Mouse (Mus musculus) heart, embryonic 11.5 days (tissue): Measurements from ENCODE around the gene Odc1. TPM values are rescaled to one million over a fixed set of nuclear protein-coding genes. Genes with fewer than 3 reads are reported as not detected.

Source experiments
- ATAC-seq: fragments of 200-750 bp; cut with Nextera tagmentation; replicated peaks from 2 replicates; pipeline ENCODE4 v1.8.0; 2017; ENCODE audit warnings: moderate library complexity; ENCODE audit not compliant: insufficient number of reproducible peaks, low FRiP score, low TSS enrichment
- H3K27ac ChIP-seq: fragments of 300-500 bp; sonication (generic); 2 replicates; pipeline ENCODE4 v1.5.1; 2014; ENCODE audit warnings: mild to moderate bottlenecking, low read depth, low read length
- H3K27me3 ChIP-seq: fragments of 300-500 bp; sonication (generic); 2 replicates; pipeline ENCODE4 v1.6.1; 2014; ENCODE audit warnings: mild to moderate bottlenecking, low read length, mixed read lengths; ENCODE audit not compliant: control insufficient read depth, insufficient read depth
- H3K36me3 ChIP-seq: fragments of 300-500 bp; sonication (generic); 2 replicates; pipeline ENCODE4 v1.6.1; 2014; ENCODE audit warnings: mild to moderate bottlenecking, low read length, moderate library complexity, mixed read lengths; ENCODE audit not compliant: control insufficient read depth, insufficient read depth
- H3K4me1 ChIP-seq: fragments of 300-500 bp; sonication (generic); 2 replicates; pipeline ENCODE4 v1.6.1; 2014; ENCODE audit warnings: low read length; ENCODE audit not compliant: control insufficient read depth, insufficient read depth
- H3K4me2 ChIP-seq: fragments of 300-500 bp; sonication (generic); 2 replicates; pipeline ENCODE4 v1.6.1; 2014; ENCODE audit warnings: mild to moderate bottlenecking, moderate library complexity
- H3K4me3 ChIP-seq: fragments of 300-500 bp; sonication (generic); 2 replicates; pipeline ENCODE4 v1.5.1; 2014; ENCODE audit warnings: low read depth, low read length
- H3K9ac ChIP-seq: fragments of 300-500 bp; sonication (generic); 2 replicates; pipeline ENCODE4 v1.6.1; 2014; ENCODE audit warnings: mild to moderate bottlenecking, low read depth, low read length, moderate library complexity
- H3K9me3 ChIP-seq: fragments of 300-500 bp; sonication (generic); replicated peaks from 2 replicates; pipeline ENCODE4 v1.6.1; 2016; ENCODE audit warnings: low read length; ENCODE audit not compliant: control insufficient read depth
- WGBS: fragments of 180-500 bp; shearing (Covaris S2); extraction: QIAGEN DNeasy Blood & Tissue Kit; methylation state at CpG from one replicate; pipeline ENCODE4 v1.1.7; 2014; ENCODE audit not compliant: insufficient replicate concordance; 5-methylcytosine and 5-hydroxymethylcytosine counted together
- polyA plus RNA-seq: library from polyadenylated mRNA; unstranded; fragments of >200 nt; fragmentation: Nextera tagmentation; extraction: Ambion mirVana; gene quantifications from 2 replicates; pipeline ENCODE4 v1.2.1, GENCODE M21; 2014

Odc1 gene
- polyA plus RNA-seq, 1 experiment from 2014 or later = 159 TPM

DNA sequence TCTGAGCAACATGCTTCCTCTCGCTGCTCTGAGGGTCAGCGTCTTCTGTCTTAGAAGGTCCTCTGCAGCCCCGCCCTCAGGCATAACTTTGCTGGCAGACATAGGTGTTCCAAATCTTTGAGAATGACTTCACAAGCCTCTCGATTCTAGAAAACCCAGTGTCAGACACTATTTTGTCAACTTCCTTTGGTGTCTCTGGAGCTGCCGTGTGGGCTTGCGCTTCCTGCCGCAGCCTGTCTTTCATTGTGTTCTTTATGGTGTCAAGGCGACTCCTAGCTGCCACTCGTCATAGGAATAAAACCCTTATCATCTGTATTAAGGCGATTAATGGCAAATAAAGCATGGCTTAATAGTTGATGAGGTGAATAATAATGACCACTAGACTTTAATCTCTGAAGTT lies 24.0 kb downstream of the Odc1 start:
- Histone ChIP-seq H3K4me1 (no peaks in the 10 kb centered on the region), H3K9ac (no peak overlapping the region), H3K27me3 (no peaks in the 10 kb centered on the region), H3K27ac (no peak overlapping the region), H3K4me2 (no peak overlapping the region), H3K36me3 (no peaks in the 10 kb centered on the region), H3K4me3 (no peak overlapping the region), H3K9me3 (no peaks in the 10 kb centered on the region)
- no peak for ATAC-seq
- 78% methylated on average over 10 of the region's 10 CpGs for WGBS

DNA sequence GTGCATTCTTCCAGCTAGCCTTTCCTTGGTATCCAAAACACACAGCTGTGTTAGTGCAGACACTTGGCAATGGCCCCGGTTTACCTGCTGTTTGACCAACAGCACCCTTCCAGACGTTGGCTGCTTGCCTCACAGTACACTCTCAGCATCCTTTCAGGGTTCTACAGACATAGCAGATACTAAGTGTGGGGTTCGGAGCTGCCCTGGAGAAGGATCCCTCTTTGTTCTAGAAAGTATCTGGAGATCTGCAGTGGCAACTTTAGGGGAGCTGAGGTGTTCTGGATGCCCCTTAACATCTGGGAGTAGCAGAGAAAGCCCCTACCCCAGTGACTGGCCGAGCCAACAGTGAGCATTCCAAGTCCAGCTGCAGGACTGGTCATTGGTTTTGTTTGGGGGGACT lies 30.0 kb downstream of the Odc1 start:
- no peak for ATAC-seq
- 75% methylated on average over 4 of the region's 4 CpGs for WGBS
- no peaks in the 10 kb centered on the region for H3K36me3 ChIP-seq

DNA sequence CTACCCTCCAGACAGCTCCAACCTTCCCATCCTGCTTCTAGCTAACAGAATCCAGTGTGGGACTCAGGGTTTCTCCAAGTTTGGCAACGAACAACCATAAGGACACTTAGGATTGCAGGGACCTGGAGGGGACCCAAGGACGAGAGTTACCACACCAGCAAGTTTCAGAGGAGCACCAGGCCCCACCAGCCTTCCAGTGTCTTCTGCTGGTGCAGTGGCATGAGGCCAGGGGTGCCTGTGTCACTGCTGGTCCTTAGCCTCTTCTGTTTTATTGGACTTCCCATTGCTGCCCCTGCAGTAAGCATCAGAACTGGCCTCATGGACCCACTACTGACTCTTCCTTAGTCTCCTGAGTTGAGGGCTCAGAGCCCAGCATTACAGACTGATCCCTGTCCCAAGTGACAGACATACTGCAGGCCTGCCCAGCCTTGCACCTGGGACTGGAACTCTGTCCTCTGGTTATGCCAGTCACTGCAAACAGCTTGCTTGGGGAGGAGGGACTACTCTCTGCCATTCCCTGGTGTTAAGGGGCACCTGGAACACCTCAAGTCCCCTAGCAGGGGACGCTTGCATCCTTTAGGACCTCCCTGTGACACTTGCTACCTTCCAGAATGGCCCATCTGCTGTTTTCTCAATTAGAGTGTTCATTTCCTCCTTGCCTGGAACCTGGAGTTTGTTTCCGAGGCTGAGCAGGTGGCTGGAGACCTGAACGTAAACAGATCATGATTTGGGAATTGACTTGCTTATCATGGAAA lies 30.7 kb downstream of the Odc1 start:
- no peak for ATAC-seq
- WGBS = 51% methylated on average over 5 of the region's 5 CpGs
- no peak overlapping the region for H3K9ac ChIP-seq
- peaks cover 6% of the 10 kb centered on the region; the same call in 1 of the 2 replicates for H3K4me1 ChIP-seq
- H3K27me3 ChIP-seq = peaks cover 11% of the 10 kb centered on the region; the same call in 1 of the 2 replicates
- H3K4me3 ChIP-seq = no peak overlapping the region
- no peak overlapping the region for H3K4me2 ChIP-seq
- H3K9me3 ChIP-seq = no peaks in the 10 kb centered on the region
- H3K27ac ChIP-seq = no peak overlapping the region
- no peaks in the 10 kb centered on the region for H3K36me3 ChIP-seq

More for the DNA sequence above, 30.0 kb downstream of the Odc1 start:
- Histone ChIP-seq H3K27me3 (peaks cover 11% of the 10 kb centered on the region; the same call in 1 of the 2 replicates), H3K9me3 (no peaks in the 10 kb centered on the region), H3K4me1 (peaks cover 6% of the 10 kb centered on the region; the same call in 1 of the 2 replicates), H3K4me3 (no peak overlapping the region), H3K9ac (no peak overlapping the region), H3K4me2 (no peak overlapping the region), H3K27ac (no peak overlapping the region)

DNA sequence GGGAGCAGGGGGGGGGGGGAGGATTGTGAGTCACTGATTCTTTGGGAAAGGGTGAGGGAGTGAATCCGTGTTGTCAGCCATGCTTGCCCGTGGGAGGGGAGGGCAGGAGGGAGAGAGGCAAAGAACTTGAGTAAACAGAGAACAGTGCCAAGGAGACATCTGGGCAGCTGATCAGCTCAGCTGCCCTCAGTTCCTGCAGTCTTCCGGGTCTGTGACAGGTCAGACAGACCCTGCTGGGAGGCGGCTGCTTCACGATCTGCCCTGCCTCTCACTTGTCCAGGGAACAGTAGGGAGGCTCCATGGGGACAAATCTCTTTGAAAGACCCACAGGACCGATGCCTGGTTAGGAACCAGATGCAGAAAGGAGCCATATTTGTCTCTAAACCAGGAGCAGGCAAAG lies 31.4 kb downstream of the Odc1 start:
- no peaks in the 10 kb centered on the region for H3K9me3 ChIP-seq
- peaks cover 11% of the 10 kb centered on the region; the same call in 1 of the 2 replicates for H3K27me3 ChIP-seq
- WGBS = 8% methylated on average over 6 of the region's 6 CpGs
- H3K4me2 ChIP-seq = no peak overlapping the region
- no peak overlapping the region for H3K27ac ChIP-seq
- H3K4me1 ChIP-seq = peaks cover 6% of the 10 kb centered on the region; the same call in 1 of the 2 replicates
- no peak for ATAC-seq
- no peaks in the 10 kb centered on the region for H3K36me3 ChIP-seq
- no peak overlapping the region for H3K4me3 ChIP-seq
- H3K9ac ChIP-seq = no peak overlapping the region

DNA sequence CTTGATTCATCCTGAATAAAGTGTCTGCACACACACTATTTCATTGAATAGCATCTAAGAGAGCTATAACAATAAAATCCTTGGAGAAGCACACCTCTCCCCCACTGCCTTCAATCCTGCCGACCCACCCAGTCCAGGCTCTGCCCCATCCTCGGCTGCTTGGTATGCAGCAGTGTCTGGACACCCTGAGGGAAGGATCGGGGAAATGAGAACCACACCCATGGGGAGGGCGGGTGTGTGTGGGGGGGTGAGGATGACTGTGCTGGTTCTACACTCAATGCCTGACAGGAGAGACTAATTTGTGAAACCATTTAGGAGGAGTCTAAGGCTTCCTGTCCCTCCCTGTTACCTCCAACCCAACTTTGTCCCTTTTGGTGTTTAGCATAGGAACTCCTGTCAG lies 34.0 kb downstream of the Odc1 start:
- Histone ChIP-seq H3K36me3 (no peaks in the 10 kb centered on the region), H3K4me3 (no peak overlapping the region), H3K27me3 (peaks cover 11% of the 10 kb centered on the region; the same call in 1 of the 2 replicates), H3K27ac (no peak overlapping the region), H3K9me3 (no peaks in the 10 kb centered on the region), H3K4me2 (no peak overlapping the region), H3K4me1 (peaks cover 6% of the 10 kb centered on the region; the same call in 1 of the 2 replicates), H3K9ac (no peak overlapping the region)
- ATAC-seq = no peak
- WGBS = 54% methylated on average over 4 of the region's 4 CpGs

DNA sequence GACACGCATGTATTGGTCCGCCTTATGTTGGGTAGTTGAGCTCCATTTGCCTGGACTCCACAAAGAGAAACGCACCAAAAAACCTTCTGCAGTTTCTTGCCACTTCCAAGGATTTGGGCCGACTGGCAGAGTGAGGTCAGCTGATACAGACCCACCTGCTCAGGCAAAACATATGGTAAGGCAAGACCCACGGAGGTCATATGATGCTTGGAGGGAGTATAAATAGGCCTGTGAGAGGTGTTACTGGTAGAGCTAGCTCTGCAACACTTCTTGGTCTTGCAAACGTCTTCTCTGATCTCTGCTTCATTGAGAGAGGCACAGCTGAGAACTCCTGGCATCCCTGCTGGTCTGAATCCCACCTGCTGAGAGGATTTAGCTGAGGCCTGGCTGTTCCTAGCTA lies 36.4 kb downstream of the Odc1 start:
- H3K4me1 ChIP-seq = peaks cover 4% of the 10 kb centered on the region; the same call in 1 of the 2 replicates
- H3K27ac ChIP-seq = no peak overlapping the region
- no peak overlapping the region for H3K9ac ChIP-seq
- peaks cover 11% of the 10 kb centered on the region; the same call in 1 of the 2 replicates for H3K27me3 ChIP-seq
- no peaks in the 10 kb centered on the region for H3K36me3 ChIP-seq
- no peak overlapping the region for H3K4me2 ChIP-seq
- 48% methylated on average over 6 of the region's 6 CpGs for WGBS
- no peaks in the 10 kb centered on the region for H3K9me3 ChIP-seq
- no peak for ATAC-seq
- no peak overlapping the region for H3K4me3 ChIP-seq

DNA sequence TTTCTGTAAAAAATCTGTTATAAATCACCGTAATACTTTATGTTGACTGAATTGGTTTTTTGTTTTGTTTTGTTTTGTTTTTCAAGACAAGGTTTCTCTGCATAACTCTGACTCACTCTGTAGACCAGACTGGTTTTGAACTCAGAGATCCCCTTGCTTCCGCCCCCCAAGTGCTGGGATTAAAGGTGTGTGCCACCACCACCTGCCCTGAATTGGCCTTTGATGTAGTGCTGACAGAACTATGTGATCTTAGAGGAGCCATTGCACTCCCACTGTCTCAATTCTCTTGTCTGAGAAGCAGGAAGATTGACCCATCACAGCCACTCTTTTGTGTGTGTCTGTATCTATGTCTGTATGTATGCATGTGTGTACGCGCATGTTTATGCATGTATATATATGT lies 37.8 kb downstream of the Odc1 start:
- H3K4me2 ChIP-seq = no peak overlapping the region
- no peak for ATAC-seq
- H3K36me3 ChIP-seq = no peaks in the 10 kb centered on the region
- H3K9me3 ChIP-seq = no peaks in the 10 kb centered on the region
- no peak overlapping the region for H3K9ac ChIP-seq
- no peak overlapping the region for H3K4me3 ChIP-seq
- H3K27me3 ChIP-seq = peaks cover 11% of the 10 kb centered on the region; the same call in 1 of the 2 replicates
- 91% methylated on average over 4 of the region's 4 CpGs for WGBS
- no peaks in the 10 kb centered on the region for H3K4me1 ChIP-seq
- no peak overlapping the region for H3K27ac ChIP-seq

DNA sequence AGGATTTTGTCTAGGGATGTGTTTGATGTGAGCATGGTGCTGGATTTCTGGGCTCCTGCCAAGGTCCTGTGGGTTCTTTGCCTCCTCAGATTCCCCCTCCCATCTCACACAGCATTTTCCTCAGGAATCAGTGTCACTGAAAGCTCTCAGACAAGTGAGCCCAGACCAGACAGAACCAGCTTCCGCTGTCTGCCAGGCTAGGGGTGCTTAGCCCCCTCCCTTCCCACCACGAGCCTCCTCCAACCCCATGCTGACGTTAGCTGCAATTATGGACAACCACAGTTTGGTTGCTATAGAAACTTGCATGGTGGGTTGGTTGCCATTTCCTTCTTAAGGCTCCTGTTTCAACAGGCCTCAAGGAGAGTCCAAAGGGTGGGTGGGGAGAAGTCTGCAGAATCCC lies 39.3 kb downstream of the Odc1 start:
- Histone ChIP-seq H3K9ac (no peak overlapping the region), H3K4me1 (no peaks in the 10 kb centered on the region), H3K27me3 (peaks cover 3% of the 10 kb centered on the region; the same call in 1 of the 2 replicates), H3K27ac (no peak overlapping the region), H3K36me3 (no peaks in the 10 kb centered on the region), H3K9me3 (no peaks in the 10 kb centered on the region), H3K4me2 (no peak overlapping the region), H3K4me3 (no peak overlapping the region)
- WGBS = 54% methylated on average over 3 of the region's 3 CpGs
- ATAC-seq = 0 out of 2 replicates have a peak, but pooled peaks have one; percentile 31

DNA sequence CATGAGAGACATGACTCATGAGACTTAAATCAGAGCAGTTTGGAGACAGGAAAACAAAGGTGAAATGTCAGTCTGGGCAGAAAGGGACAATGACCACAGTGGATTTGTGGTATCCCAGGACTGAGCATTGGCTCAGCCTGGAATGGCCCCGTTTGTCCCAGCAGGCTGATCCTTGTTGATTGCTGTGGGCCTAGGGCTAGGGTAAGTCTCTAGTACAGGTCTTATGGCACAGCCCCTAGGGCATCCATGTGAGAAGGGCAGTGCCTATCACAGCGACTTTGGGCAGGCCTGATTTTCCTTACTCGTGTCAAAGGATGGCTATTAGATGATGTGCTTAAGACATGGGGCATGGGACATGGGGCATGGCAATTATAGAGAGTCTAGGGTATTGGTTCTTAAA lies 41.4 kb downstream of the Odc1 start:
- no peaks in the 10 kb centered on the region for H3K36me3 ChIP-seq
- no peak for ATAC-seq
- H3K9me3 ChIP-seq = no peaks in the 10 kb centered on the region
- no peak overlapping the region for H3K9ac ChIP-seq
- H3K4me3 ChIP-seq = no peak overlapping the region
- H3K27ac ChIP-seq = no peak overlapping the region
- H3K27me3 ChIP-seq = no peaks in the 10 kb centered on the region
- H3K4me1 ChIP-seq = no peaks in the 10 kb centered on the region
- 75% methylated on average over 3 of the region's 3 CpGs for WGBS
- no peak overlapping the region for H3K4me2 ChIP-seq
